Mouse (Mus musculus) heart, postnatal 0 days (tissue): ENCODE data around the gene Snai1.

ENCODE experiments used
- CTCF ChIP-seq: IDR thresholded peaks from 2 replicates; pipeline ENCODE4 v1.5.1; 2016; ENCODE audit warnings: antibody characterized with exemption, control low read depth, low read depth
- EP300 ChIP-seq: IDR thresholded peaks from 2 replicates; pipeline ENCODE4 v1.6.1; 2016; ENCODE audit warnings: antibody characterized with exemption, low read depth

DNA sequence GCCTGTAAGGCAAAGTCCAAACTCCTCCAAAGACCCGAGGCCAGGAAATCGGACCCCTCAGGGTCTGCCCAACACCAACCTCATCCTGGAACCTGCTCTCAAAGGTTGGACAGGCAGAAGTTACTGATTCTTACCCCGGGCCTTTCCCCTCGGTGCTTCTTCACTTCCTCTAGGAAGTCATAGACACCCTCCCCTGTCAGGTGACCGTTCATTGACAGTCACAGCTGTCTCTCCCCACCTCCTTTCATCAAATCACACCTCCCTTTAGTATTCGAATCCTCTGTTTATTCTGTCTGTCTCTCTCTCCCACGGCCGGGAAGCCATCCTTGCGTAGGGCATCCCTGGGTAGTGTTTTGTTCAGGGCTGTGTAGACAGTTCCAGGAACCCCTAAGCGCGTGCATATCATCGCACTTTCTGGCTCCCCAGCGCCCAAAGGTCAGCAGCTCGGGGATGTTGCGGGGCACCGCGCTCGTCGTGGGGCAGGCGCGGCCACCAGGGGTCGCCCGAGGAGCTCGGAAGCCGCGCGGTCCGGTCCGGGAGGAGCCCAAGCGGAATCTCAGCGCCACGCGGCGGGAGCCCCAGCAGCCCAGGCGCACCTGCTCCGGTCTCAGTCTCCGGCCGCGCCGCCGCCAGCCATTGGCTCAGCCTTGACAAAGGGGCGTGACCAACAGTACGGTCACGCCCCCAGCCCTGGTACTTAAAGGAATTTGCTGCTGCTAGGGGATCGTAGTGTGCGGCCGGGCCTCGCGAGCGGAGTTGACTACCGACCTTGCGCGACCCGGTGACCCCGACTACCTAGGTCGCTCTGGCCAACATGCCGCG is at the start of gene Snai1:
- TF ChIP-seq CTCF: peak; percentile 86
- TF ChIP-seq EP300: 0 out of 2 replicates have a peak, but pooled peaks have one; percentile 31
